In the genomic region with DNA sequence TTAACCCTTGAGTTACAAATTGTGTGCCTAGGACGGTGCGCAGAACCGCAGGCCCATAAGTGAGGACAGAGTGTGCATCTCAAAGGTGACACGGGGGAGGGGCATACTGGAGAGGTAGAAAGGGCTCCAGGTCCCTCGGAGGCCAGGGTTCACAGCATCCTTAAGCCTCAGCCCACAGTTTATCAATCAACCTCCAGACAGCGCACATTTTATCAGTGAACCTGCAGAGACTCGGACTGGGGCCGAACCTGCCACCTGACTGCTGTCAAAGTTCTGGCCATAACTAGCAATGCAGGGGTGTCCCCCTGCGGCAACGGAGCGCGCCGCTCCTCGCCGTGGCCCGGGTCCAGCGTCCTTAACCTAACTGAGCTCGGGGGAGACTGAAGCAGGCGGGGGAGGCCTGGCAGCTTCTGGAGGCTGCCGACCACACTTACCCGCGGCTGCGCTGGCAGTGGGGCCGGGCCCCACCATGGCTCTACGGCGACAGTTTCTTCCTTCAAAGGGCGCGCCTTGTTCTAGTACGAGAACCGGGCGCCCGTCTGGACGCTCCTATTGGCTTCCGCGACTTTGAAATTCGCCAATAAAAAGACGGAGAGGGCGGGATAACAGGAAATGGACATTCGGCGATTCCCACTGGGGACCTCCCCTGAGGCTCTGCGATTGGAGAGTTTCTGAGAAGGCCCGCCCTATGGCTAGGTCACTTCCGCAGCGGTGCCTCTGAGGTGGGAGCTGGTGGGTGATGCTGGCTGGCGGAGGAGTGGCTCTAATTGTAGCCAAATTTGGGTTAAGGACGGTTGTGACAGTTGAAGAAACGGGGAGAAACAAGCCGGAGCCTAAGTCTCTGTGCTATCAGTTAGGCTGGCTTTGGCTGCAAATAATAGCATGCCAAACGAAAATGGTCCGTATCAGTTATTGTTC, we compare ENCODE assay signal across 1 mouse cellular context.
TF ChIP-seq lines count a peak whose summit lies in the region.

Gene Ckap2l, minus strand, starts transcription at position 542 of the 918 bp plus-strand sequence.

TF ChIP-seq in MEL, 35 proteins besides CTCF, POLR2A, EP300 and RAD21 (continued from another document):
- TF ChIP-seq ETS1 (IDR thresholded peaks at IDR 0.05; ENCODE audit: low read depth, low read length) (no peak), MYC (IDR thresholded peaks at IDR 0.05; ENCODE audit: low read depth, low read length) (0 out of 2 replicates have a peak, but pooled peaks have one; percentile 43), USF2 (IDR thresholded peaks at IDR 0.05; ENCODE audit: borderline replicate concordance in 1 of 2, insufficient read depth in 1 of 2, low read depth in 1 of 2, low read length in 2 of 2) (no peak), CHD1 (IDR thresholded peaks at IDR 0.05; ENCODE audit: low read depth, low read length) (no peak), POLR2AphosphoS5 (IDR thresholded peaks at IDR 0.05; ENCODE audit: borderline replicate concordance, low read depth, low read length) (no peak; the same call in 1 of the 2 replicates), ZMIZ1 (IDR thresholded peaks at IDR 0.05; ENCODE audit: low read depth, low read length) (peak; percentile 87), MXI1 (IDR thresholded peaks at IDR 0.05; ENCODE audit: low read depth, low read length) (peak; percentile 77), GATA1 (IDR thresholded peaks at IDR 0.05; ENCODE audit: low read depth, low read length) (no peak), MAFK (IDR thresholded peaks at IDR 0.05; ENCODE audit: borderline replicate concordance, low read depth, low read length) (no peak), SIN3A (IDR thresholded peaks at IDR 0.05; ENCODE audit: low read length) (peak; percentile 91), E2F4 (IDR thresholded peaks at IDR 0.05; ENCODE audit: borderline replicate concordance, low read depth, low read length) (no peak), MAX (IDR thresholded peaks at IDR 0.05; ENCODE audit: low read length) (peak; percentile 39; the same call in 1 of the 2 replicates), JUND (IDR thresholded peaks at IDR 0.05; ENCODE audit: low read depth, low read length) (no peak)
